Mouse (Mus musculus) stomach, postnatal 0 days (tissue): ENCODE results near the gene Gtpbp3.

Source experiments
- CTCF ChIP-seq: IDR thresholded peaks from 2 replicates; pipeline ENCODE4 v1.5.1; 2016; ENCODE audit warnings: antibody characterized with exemption, low read depth, mild to moderate bottlenecking, moderate library complexity
- EP300 ChIP-seq: optimal IDR thresholded peaks from 2 replicates; pipeline ENCODE3; 2016; ENCODE audit warnings: antibody characterized with exemption

- TF ChIP-seq CTCF (no peak), EP300 (no peak)
These were observed 2.5 kb upstream of the Gtpbp3 start, which contains the start of gene Ano8 for GRCm38 (mm10) chr8:71485142-71486135.
